Mouse (Mus musculus) mouse trophoblast stem cell (cell line): Measurements from ENCODE around the gene Slc25a11.

Experiments
- in situ Hi-C, 2 experiments: fragments of 300-500 bp; cut with MseI, MboI; formaldehyde crosslinking; loops; 2 replicates in 1 of 2; 3 replicates in 1 of 2; pipeline ENCODE4 v1.15.1; 2025

The Slc25a11 gene

DNA sequence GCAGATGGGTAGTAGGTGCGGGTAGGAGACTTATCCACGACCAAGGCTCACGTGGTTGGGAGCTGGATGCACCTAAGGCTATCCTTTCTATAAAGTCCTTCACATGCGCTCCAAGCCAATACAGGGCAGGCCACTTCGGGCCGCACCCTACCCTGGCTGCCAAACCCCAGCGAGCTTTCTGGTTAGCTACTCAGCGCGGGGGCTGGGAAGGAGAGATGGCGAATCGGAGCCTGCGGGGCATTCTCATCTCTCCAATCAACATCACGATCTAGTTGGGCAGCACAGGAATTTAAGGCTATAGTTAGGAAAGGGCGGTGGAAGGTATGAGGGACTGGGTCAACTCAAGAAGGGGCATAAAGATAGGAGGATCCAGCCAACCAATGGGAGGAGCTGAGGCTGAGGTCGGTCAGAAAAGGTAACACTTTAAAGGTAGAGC, 21.1 kb upstream of the Slc25a11 start:
- in situ Hi-C loops, result no loop called here

DNA sequence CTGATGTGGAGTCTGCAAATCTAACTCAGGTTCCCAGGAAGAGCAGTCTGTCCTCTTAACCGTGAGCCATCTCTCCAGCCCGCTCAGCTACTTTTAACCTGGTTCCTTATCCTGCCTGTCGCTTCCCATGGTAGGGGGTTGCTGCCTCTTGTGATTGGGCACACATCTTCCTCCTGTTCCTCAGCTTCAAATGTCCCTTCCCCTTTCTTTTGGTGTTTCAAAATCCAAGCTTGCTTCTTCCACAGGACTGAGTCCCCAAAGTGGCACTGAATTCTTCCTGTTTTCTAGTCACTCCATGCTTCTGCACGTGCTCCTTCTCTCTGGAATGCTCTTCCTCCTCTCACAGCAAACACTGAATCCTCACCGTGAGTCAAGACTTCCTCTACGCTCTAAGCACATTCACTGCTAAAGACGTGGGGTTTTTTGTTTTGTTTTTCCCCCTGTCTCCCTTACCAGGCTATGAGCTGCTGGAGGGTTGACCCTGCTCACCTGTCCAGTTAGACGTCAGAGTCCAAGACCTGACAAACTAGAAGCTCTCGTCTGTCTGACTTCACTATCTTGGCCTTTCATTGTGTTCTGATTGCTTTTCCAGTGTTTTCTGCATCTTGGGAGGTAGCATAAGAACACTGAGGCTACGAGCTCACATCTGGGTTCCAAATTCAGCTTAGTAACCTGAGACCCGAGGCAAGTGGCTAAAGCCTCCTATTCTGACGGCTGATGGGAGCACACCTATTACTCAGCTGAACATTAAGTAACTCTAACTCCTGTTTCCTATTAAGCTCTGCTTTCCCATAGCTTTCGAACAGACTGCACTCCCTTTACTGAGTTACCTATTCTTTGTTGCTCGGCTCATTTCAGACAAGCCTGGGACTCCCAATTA, 20.2 kb upstream of the Slc25a11 start:
- in situ Hi-C loops, result no loop called here

DNA sequence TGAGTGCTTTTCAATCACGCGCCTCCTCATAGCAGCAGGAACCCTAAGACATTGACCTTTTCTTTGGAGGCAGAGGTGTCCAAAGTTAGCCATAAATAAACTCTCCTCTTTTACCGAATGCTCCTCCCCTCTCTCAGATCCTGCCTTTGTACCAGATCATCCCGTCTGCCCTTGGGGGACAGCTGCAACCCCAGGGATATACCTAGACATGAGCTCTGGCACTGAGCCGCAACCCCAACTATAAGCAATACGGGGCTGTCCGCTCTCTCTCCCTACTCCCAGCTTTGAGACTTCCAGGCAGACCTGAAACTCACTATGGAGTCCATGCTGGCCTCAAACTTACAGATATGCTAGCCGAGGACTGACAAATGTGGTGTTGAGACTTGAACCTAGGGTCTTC, 19.4 kb upstream of the Slc25a11 start:
- in situ Hi-C loops, result no loop called here

DNA sequence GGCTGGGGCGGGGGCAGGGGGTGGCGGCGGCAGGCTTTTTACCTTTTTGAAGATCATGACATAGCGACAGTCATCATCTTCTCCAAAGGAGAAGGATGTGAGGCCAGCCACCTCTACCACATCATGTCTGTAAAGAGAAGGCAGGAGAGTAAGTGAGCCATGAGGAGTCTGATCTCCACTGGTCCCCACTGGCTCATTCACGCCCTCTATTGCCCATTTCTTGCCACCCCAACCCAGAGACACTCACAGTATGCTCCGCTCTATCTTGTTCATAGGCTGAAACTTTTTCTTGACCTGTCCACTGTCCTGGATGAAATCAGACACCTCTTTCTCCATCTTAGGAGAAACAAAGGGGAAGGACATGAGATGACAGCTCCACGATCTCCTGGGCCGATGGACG, 17.5 kb upstream of the Slc25a11 start:
- in situ Hi-C loops, result no loop called here

DNA sequence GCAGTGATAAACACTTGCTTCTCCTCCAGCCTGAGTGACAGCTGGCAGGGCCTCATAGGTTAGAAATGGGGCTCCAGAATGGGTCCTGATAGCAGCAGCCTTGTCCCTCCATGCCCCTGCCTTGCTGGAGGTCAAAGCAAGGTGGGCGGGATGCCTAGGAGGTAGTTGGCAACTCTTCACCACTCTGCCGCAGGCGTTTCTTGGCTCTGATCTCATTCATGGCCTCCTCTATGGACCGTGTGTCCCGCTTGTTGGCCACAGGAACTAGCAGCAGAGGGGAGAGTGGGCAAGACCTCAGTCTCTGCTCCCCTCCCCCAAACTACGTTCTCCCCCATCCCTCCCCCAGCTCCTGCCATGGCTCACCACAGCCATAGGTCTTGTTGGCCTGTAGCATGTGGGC, 16.7 kb upstream of the Slc25a11 start:
- in situ Hi-C loops, result no loop called here

DNA sequence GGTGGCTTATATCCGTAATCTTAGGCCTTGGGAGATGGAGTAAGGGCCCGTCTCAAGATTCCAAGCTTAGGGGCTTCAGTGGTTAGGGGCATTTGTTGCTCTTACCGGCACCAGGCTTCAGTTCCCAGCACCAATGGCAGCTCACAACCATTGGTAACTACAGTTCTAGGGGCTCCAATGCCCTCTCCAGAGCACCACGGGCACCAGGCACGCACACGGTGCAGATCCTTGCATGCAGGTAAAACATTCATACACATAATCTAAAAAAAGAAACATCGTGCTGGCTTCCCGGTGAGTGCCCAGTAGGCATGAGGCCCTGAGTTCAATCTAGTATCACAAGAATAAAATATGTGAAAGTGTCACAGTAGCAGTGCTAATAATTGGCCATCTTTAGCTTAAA, 15.8 kb upstream of the Slc25a11 start:
- in situ Hi-C loops, result no loop called here

DNA sequence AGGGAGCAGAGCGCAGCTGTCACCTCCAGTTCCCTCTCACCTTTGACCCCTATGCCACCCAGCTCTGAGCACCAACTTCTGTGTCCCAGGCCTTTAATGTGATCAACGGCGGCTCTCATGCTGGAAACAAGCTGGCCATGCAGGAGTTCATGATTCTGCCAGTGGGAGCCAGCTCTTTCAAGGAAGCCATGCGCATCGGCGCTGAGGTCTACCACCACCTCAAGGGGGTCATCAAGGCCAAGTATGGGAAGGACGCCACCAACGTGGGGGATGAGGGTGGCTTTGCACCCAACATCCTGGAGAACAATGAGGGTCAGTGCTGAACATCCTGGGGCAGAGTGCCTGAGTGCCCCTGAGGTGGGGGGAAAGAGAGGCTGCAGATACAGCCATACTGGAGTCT, 13.3 kb upstream of the Slc25a11 start:
- in situ Hi-C loops, result no loop called here

DNA sequence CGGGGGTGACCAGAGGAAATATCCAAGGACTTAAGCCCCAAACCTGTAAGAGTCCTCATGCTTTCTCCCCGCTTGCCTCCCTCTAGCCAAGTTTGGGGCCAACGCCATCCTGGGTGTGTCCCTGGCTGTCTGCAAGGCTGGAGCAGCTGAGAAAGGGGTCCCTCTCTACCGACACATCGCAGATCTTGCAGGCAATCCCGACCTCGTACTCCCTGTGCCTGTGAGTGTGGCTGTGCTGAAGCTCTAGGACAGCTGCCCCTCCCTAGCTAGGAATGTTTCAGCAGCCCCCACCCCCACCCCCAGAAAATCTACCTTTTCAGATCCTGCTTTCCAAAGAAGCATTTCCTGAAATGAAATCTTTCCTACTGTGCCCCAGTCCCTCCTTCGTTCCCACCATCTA, 11.7 kb upstream of the Slc25a11 start:
- in situ Hi-C loops, result no loop called here

DNA sequence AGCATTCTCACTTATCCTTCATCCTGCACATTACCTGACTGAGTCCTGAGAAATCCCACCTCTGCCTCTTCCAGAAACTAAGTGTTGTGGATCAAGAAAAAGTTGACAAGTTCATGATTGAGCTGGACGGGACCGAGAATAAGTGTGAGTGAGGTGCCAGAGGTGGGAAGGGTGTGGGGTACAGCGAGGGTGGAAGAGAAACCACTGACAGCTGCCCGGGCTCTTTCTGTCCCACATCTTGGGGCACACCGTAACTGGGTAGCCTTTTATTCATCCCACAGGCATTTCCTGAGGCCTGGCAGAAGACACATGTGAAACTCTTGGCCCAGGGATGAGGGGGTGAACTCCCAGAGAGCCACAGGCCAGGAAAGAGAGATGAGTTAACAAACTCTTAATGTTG, 11.2 kb upstream of the Slc25a11 start:
- in situ Hi-C loops, result no loop called here

DNA sequence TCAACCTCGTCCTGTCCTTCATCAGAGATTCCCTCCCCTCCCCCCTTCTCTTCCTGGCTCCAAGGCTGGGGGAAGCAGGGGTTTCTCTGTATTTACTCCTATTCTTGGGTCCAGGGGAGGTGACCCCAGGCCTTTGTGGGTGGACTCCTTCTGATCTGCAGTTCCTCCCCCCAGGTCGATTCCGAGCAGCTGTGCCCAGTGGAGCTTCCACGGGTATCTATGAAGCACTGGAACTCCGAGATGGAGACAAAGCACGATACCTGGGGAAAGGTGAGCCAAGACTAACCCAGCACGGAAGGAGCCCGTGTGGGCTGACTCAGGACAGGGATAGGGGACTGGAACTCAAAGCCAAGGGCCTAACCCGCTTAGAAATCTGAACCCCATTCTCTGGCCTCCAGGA, 10.7 kb upstream of the Slc25a11 start:
- in situ Hi-C loops, result no loop called here

DNA sequence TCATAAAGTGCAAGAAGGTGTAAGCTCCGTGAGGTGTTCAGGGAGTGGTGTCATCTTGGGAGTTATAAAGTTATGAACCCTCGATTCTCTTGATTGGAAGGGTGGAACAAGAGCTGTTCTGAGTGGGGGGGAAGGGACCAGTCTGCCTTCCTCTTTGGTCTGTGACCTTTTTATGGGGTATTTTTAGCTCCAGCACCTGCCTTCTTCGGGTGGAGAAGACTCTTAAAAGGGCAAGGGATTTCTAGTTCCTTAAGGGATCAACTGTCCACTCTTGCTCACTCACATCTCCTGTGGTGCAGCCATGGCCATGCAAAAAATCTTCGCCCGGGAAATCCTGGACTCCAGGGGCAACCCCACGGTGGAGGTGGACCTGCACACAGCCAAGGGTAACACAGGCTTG, 10.3 kb upstream of the Slc25a11 start:
- in situ Hi-C loops, result no loop called here

DNA sequence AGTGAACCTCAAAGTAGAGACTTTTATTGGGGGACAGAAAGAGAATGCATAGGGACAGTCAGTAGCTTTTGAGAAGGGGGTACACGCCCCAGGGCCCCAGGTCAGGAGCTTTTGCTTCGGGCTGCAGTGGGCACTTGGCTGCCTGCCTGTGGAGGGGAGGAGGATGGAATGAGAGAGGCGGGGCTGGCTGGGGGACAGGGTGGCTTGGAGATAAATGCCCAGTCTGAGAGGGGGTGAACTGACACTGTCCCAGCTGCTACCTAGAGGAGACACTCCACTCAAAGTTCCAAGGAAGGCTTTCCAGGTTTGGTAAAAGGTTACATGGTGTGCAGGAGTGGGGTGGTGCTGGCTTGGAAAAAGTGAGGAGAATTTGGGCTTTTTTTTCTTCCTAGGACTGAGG, 9.7 kb upstream of the Slc25a11 start, which contains the start of gene Eno3:
TSS of gene Eno3 (plus strand) at position 239 of the 400 bp plus-strand sequence.
- in situ Hi-C loops, result no loop called here

DNA sequence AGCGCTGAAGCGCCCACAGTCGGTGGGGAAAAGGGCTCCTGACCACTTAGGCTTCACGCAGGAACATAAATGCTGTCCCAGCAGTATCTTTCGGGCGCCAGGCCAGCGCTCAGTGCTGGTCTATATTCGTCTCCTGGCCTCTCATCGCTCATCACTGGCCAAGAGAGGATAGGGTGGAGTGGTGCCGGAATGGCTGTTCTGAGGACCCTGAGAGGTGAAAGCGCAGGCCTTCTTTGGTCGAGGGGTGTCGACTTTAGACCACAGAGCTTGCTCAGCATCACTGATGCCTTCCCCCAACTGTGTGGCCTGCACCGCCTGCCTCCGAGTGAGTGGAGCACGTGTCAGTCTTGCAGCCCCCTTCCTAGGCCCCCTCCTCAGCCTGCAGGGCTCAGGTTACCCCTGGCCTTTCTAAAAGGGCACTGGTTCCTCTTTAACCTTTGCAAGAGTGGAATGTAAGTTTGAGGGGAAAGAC, 9.2 kb upstream of the Slc25a11 start:
- in situ Hi-C loops, result no loop called here

DNA sequence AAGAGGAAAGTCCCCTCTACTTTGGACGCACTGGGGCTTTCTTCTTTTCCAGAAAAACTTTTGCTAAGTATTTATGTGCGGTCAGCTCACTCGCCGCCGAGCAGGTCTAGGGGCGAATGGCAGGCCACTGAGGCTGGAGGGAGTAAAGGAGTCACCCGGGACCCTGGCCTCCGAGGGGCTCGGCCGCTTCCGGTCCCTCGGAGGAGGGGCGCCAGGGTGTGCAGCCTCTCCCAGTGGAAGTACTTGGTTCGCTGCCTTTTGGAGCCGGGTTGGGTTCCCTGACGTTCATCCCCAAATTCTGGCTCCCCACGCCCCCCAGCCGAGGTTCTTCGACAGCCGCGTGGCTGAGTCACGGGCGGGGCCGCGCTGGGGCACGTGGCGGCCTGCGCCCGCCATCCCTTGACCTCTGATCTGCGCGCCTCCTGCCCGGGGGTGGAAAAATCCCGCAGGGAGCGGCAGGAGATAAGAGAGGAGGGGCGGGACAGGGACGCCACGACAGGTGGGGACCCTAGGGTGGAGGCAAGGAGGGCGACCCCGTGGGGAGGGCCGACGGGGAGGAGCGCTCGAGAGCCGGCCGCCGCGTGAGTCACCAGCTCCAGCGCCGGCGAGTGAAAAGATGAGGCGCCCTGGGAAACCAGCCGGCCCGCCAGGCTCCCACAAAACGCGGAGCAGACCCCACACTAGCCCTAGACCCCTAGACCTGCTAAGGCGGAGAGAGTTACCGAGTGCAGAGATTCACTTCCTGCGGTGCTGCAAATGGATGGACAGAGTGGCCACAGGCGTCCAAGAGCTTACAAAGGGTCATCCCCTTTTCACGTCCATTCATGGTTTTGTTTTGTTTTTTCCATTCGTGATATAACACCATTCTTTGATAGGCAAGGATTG, 8.5 kb upstream of the Slc25a11 start:
- in situ Hi-C loops, result no loop called here

DNA sequence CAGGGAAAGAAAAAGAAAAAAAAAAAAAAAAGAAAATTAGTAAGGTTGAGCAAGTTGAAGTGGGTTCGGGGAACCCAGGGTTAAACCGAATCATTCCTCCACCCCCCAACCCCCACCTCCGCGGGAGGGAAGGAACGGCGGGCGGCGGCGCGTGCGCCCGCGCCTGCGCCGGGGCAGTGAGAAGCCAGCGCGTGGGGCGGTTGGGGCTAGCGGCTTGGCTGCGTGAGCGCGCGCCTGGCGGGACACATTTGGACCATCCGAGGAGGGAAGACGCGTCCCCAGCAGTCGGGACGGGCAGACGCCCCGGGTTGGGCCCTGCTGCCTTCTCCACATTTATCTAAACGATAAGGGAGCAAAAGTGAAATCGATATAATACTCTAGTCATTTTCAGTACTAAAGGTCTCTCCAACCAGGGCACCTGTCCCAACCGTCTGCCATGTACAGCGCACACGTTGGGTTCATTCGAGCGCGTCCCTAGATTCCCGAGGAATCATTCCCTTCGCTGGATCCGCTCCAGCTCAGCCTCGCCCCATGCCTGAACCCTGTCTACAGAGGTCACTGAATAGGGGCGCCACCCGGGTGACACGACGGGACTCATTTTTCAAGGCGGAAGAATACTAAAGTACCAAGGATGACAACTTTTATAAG, 7.8 kb upstream of the Slc25a11 start:
- in situ Hi-C loops, result no loop called here

DNA sequence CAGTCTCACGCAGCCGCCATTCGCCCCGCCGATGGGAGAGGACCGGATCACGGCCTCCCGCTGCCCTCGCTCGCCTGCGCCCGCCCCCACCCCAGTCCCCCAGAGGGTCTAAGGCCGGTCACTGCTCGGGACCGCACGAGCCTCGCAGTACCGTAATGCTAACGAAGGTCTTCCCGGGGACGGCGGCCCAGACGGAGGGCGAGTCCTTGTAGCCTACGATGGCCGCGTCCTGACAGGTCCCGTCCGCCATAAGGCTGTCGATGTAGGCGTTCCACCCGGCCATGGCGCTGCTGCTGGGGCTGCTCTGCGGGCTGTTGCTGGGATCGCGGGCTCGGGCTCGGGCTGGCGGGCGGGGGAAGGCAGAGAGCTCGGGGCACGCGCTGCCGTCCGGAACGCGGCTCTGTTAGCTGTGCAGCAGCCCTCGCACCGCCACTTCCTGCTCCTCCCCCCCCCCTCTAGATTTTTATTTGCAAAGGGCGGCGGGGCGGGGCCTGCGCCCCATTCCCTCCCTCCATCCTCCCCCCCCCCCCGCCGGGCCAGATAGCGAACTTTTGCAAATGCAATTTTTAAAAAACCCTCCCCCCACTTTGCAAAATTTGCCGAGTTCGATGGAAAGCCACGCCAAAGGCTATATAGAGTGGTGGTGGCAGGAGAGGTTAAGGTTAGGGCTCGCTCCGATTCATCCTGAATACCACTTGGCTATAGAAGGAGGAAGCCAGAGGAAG, 7.1 kb upstream of the Slc25a11 start, which contains the start of gene Pfn1:
TSS of gene Pfn1 (minus strand) at position 447 of the 725 bp plus-strand sequence.
- in situ Hi-C loops, result no loop called here

DNA sequence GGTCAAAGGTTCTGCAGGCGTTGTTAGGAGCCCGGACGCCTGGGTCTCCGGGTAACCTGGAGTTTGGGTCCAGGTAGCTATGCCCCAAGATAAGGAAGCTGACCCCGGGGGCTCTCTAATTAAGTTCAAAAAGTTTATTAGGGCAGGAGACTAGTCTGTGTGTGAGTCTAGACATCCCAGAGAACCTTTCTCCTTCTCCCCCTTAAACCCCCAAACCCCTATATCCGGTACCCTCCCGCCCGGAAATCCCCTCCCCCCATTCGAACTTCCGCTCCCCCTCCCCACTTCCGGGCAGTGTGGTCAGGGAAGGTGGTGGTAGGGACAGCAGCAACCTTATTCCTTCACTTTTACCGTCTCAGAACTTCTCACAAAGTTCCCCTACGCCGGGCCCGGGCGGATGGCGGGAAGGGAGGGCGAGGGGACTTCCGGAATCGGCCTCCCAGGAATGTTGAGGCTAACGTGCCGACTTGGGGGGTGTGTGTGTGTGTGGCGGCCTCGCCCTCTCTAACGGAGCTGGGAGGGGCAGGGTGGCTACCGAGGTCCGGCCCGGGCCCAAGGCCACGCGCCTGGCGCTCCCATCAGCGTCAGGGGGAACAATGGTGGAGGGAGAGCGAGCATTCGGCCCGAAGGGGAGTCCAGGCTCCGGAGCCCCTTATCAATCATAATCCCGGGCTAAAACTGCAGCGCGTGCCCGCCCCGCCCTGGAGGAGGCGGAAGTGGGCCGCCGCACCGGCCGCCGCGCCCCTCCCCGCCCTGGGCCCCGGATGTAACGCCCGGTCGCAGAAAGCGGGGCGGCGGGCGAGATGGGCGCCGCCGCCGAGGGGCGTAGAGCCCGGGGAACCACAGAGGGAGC, 6.3 kb upstream of the Slc25a11 start:
- in situ Hi-C loops, result no loop called here

DNA sequence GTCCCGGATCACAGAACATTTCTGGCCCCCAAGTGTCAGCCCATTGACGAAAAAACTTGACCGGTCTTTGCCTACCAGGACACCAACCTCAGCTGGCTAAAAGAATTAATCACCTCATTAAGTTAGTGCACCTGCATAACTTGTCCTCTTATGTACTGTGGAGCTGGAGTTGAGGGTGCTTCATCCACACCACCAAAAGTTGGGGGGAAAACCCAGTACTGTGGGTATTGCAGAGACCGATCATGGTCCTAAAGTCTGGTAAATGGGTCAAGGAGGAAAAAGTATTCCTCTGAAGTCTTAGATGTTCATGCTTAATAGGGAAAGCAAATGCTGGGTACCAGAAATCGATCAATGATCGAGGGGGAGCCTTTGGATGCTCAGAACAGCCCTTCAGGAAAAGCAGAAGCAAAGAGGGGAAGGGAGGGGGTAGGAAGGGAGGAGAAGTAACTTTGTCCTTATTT, 5.6 kb upstream of the Slc25a11 start:
- in situ Hi-C loops, result no loop called here

DNA sequence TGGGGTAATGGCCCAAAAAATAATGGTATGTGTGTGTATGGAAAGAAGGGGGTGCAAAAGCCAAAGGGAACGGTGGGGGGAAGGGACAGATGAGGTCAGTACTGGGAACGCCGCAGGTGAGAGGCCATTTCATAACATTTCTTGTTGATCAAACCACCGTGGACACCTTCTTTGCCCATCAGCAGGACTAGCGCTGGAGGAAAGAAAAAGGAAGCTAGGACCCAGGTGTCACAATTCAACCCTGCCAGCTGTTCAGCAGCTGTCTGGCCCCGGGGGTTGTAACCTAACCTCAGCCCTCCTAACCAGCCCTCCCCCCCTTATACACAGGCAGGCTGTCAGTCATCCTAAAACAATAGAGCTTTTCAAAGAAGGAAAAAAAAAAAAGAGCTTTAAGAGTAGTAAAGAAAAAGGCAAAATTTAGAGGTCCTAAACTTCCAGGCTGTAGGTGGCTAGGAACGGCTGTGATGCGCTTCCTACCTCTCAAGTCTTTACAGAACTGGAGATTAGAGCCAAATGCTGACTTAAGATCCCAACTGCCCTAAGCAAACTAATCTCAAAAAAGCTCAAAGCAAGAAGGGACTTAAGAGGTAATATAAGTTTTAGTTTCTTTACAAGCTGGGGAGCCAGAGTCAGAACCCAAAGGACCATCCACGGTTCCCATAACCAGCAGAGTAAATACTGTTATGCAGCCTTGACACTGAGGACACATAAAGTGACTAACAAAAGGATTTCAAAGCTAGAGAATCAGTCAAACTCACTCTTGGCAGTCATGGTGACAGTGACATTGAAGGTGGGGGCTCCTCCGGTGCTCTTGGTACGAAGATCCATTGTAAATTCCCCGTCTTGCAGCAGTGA, 5.0 kb upstream of the Slc25a11 start:
- in situ Hi-C loops, result no loop called here
